Mouse (Mus musculus) hindbrain, embryonic 12.5 days (tissue): ENCODE results near the gene Slc13a3. TPM values are rescaled to one million over a fixed set of nuclear protein-coding genes. Genes with fewer than 3 reads are reported as not detected.

Source experiments
- ATAC-seq: fragments of 200-750 bp; cut with Nextera tagmentation; 2 replicates; pipeline ENCODE4 v1.8.0; 2017; ENCODE audit warnings: moderate TSS enrichment; ENCODE audit not compliant: low FRiP score
- H3K27ac ChIP-seq: fragments of 300-500 bp; sonication (generic); 2 replicates; pipeline ENCODE4 v1.5.1; 2016; ENCODE audit warnings: mild to moderate bottlenecking
- H3K27me3 ChIP-seq: fragments of 300-500 bp; sonication (generic); 2 replicates; pipeline ENCODE4 v1.6.1; 2016; ENCODE audit warnings: mild to moderate bottlenecking
- H3K36me3 ChIP-seq: fragments of 300-500 bp; sonication (generic); 2 replicates; pipeline ENCODE4 v1.6.1; 2016; ENCODE audit warnings: mild to moderate bottlenecking
- H3K4me1 ChIP-seq: fragments of 300-500 bp; sonication (generic); 2 replicates; pipeline ENCODE4 v1.6.1; 2016
- H3K4me2 ChIP-seq: fragments of 300-500 bp; sonication (generic); replicated peaks from 2 replicates; pipeline ENCODE4 v1.6.1; 2016; ENCODE audit warnings: mild to moderate bottlenecking
- H3K4me3 ChIP-seq: fragments of 300-500 bp; sonication (generic); 2 replicates; pipeline ENCODE4 v1.5.1; 2016; ENCODE audit warnings: mild to moderate bottlenecking
- H3K9ac ChIP-seq: fragments of 300-500 bp; sonication (generic); 2 replicates; pipeline ENCODE4 v1.6.1; 2016; ENCODE audit warnings: mild to moderate bottlenecking, moderate library complexity
- H3K9me3 ChIP-seq: fragments of 300-500 bp; sonication (generic); replicated peaks from 2 replicates; pipeline ENCODE4 v1.6.1; 2016; ENCODE audit warnings: mild to moderate bottlenecking
- WGBS: fragments of 180-500 bp; shearing (Covaris S2); methylation state at CpG from one replicate; pipeline ENCODE4 v1.1.7; 2016; 5-methylcytosine and 5-hydroxymethylcytosine counted together
- polyA plus RNA-seq: library from polyadenylated mRNA; unstranded; fragments of >200 nt; fragmentation: Nextera tagmentation; extraction: Ambion mirVana; gene quantifications from 2 replicates; pipeline ENCODE4 v1.2.1, GENCODE M21; 2016

The Slc13a3 gene
- polyA plus RNA-seq, 1 experiment from 2014 or later: 1.2 TPM

DNA sequence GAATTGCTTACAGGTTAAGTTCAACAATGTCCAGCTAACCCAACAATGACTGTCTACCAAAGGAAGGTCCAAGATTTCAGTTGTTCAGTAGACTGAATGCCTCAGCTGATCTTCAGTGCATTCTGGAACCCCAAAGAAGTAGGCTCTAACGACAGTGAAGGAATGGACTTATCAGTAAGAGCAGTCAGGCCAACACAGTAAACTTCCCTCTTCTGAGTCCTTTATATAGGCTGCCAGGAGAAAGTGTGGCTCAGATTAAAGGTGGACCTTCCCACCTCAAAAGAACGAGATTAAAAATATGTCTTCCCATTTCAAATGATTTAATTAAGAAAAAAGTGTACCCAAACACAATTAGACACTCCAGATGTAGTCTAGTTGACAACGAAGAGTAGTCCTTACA, 102.7 kb downstream of the Slc13a3 start:
- no peak overlapping the region for H3K27ac ChIP-seq
- H3K9ac ChIP-seq: no peak overlapping the region
- no peak overlapping the region for H3K4me2 ChIP-seq
- H3K9me3 ChIP-seq: no peaks in the 10 kb centered on the region; the same call in 1 of the 2 replicates
- H3K4me1 ChIP-seq: peaks cover 22% of the 10 kb centered on the region
- WGBS: 73% methylated on average over 3 of the region's 3 CpGs
- H3K4me3 ChIP-seq: no peak overlapping the region
- H3K27me3 ChIP-seq: no peaks in the 10 kb centered on the region
- no peak for ATAC-seq
- peaks cover 12% of the 10 kb centered on the region for H3K36me3 ChIP-seq

DNA sequence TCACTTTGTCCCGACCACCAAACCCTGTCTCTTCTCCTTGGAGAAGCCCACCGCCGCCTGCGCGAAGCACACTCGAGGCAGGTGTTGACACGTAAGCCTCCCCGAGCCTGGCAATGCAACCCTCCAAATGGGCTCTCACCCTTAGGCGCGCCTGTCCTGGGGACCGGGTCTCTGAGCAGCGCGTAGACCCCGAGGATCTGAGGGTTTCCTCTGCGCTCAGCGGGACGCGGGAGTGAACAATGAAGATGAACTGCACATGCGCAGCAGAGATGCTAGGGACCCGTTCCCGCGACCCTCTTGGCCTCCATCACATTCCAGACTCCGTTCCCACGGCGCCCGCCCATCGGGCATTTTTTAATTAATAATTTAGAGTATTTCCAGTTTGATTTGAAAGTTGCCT, 104.5 kb downstream of the Slc13a3 start, which contains the start of gene Zfp663:
Gene Zfp663, minus strand, starts transcription at position 234 of the 400 bp plus-strand sequence.
- Histone ChIP-seq H3K27me3 (0 out of 2 replicates have a peak, but pooled peaks cover 2% of the 10 kb centered on the region), H3K9me3 (no peaks in the 10 kb centered on the region), H3K4me3 (peak within 1 kb of the TSS; percentile 50), H3K36me3 (no peaks in the 10 kb centered on the region), H3K9ac (peak within 1 kb of the TSS; percentile 81), H3K4me2 (peak within 1 kb of the TSS; percentile 76), H3K4me1 (peaks cover 31% of the 10 kb centered on the region), H3K27ac (peak within 1 kb of the TSS; percentile 87)
- under 1% methylated on average over 27 of the region's 27 CpGs for WGBS
- ATAC-seq: peak; percentile 75

- peak overlapping the region; percentile 81 for H3K9ac ChIP-seq
- peak overlapping the region; percentile 87 for H3K27ac ChIP-seq
- WGBS: under 1% methylated on average over 13 of the region's 13 CpGs
- peak overlapping the region; percentile 50 for H3K4me3 ChIP-seq
- ATAC-seq: peak; percentile 31; the same call in 1 of the 2 replicates
- peak overlapping the region; percentile 76 for H3K4me2 ChIP-seq
- 0 out of 2 replicates have a peak, but pooled peaks cover 3% of the 10 kb centered on the region for H3K9me3 ChIP-seq
- H3K4me1 ChIP-seq: peaks cover 31% of the 10 kb centered on the region
- no peaks in the 10 kb centered on the region for H3K36me3 ChIP-seq
- H3K27me3 ChIP-seq: 0 out of 2 replicates have a peak, but pooled peaks cover 4% of the 10 kb centered on the region
These were observed 105.1 kb downstream of the Slc13a3 start for GRCm38 (mm10) chr2:165367868-165368439.

- ATAC-seq: no peak
- WGBS: 13% methylated on average over 5 of the region's 8 CpGs
- Histone ChIP-seq H3K9ac (no peak overlapping the region), H3K4me3 (peak overlapping the region; percentile 50; the same call in 1 of the 2 replicates), H3K4me2 (peak overlapping the region; percentile 76), H3K27ac (no peak overlapping the region), H3K4me1 (peaks cover 31% of the 10 kb centered on the region), H3K27me3 (0 out of 2 replicates have a peak, but pooled peaks cover 4% of the 10 kb centered on the region), H3K9me3 (0 out of 2 replicates have a peak, but pooled peaks cover 3% of the 10 kb centered on the region), H3K36me3 (no peaks in the 10 kb centered on the region)
These were observed 105.9 kb downstream of the Slc13a3 start for GRCm38 (mm10) chr2:165367047-165367520.

GRCm38 (mm10) chr2:165364334-165365091, 108.5 kb downstream of the Slc13a3 start:
- H3K9ac ChIP-seq: 0 out of 2 replicates have a peak overlapping the region, but pooled peaks have one; percentile 33
- WGBS: 13% methylated on average over 21 of the region's 21 CpGs
- H3K4me1 ChIP-seq: peaks cover 31% of the 10 kb centered on the region
- no peaks in the 10 kb centered on the region for H3K36me3 ChIP-seq
- 0 out of 2 replicates have a peak, but pooled peaks cover 3% of the 10 kb centered on the region for H3K9me3 ChIP-seq
- H3K4me2 ChIP-seq: peak overlapping the region; percentile 13; the same call in 1 of the 2 replicates
- H3K27me3 ChIP-seq: 0 out of 2 replicates have a peak, but pooled peaks cover 6% of the 10 kb centered on the region
- no peak overlapping the region for H3K4me3 ChIP-seq
- no peak for ATAC-seq
- H3K27ac ChIP-seq: no peak overlapping the region

DNA sequence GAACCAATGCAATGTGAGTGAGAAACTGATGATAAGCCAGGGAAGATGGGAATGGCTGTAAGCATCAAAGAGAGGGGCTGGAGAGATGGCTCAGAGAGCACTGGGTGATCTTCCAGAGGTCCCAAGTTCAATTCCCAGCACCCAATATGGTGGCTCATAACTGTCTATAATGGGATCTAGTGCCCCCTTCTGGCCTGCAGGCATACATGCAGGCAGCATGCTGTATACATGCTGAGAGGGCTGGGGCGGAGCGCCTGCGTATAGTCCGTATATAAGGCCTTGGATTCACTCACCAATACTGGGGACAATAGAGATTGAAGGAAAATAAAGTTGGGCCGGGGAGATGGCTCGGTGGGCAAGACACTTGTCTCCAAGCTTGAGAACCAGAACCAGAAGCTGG, 109.7 kb downstream of the Slc13a3 start:
- H3K27me3 ChIP-seq: 0 out of 2 replicates have a peak, but pooled peaks cover 6% of the 10 kb centered on the region
- ATAC-seq: no peak
- H3K36me3 ChIP-seq: no peaks in the 10 kb centered on the region
- H3K9me3 ChIP-seq: 0 out of 2 replicates have a peak, but pooled peaks cover 3% of the 10 kb centered on the region
- H3K4me2 ChIP-seq: no peak overlapping the region
- 84% methylated on average over 6 of the region's 6 CpGs for WGBS
- no peak overlapping the region for H3K9ac ChIP-seq
- peaks cover 25% of the 10 kb centered on the region for H3K4me1 ChIP-seq
- H3K27ac ChIP-seq: no peak overlapping the region
- H3K4me3 ChIP-seq: no peak overlapping the region

GRCm38 (mm10) chr2:165360861-165361260, 112.2 kb downstream of the Slc13a3 start:
- H3K4me2 ChIP-seq: no peak overlapping the region
- no peak overlapping the region for H3K27ac ChIP-seq
- peaks cover 8% of the 10 kb centered on the region; the same call in 1 of the 2 replicates for H3K4me1 ChIP-seq
- 0 out of 2 replicates have a peak, but pooled peaks cover 6% of the 10 kb centered on the region for H3K27me3 ChIP-seq
- H3K36me3 ChIP-seq: 0 out of 2 replicates have a peak, but pooled peaks cover under 1% of the 10 kb centered on the region
- 0 out of 2 replicates have a peak, but pooled peaks have one; percentile 43 for ATAC-seq
- no peak overlapping the region for H3K4me3 ChIP-seq
- H3K9me3 ChIP-seq: 0 out of 2 replicates have a peak, but pooled peaks cover 3% of the 10 kb centered on the region
- H3K9ac ChIP-seq: no peak overlapping the region
- 0% methylated on average over 1 of the region's 1 CpGs for WGBS

Other genes with a start within 250 kb of the Slc13a3 start
- 12.3 and 13.5 TPM in 2 replicates for gene Cdh22, start 238.4 kb downstream of the Slc13a3 start, polyA plus RNA-seq
- 57.1 and 57.9 TPM in 2 replicates for gene Slc35c2, start 185.4 kb downstream of the Slc13a3 start, polyA plus RNA-seq
- gene Elmo2, start 146.8 kb downstream of the Slc13a3 start, polyA plus RNA-seq: 88.8 TPM in 2 replicates
- gene Zfp663, start 104.5 kb downstream of the Slc13a3 start, polyA plus RNA-seq: 5.5 and 6.6 TPM in 2 replicates
- gene Zfp334, start 85.0 kb downstream of the Slc13a3 start, polyA plus RNA-seq: 20.0 and 21.1 TPM in 2 replicates
- gene Ocstamp, start 72.8 kb downstream of the Slc13a3 start, polyA plus RNA-seq: 0.05 TPM in 1 of 2 replicates, not detected in the other
- gene Trp53rka, start 20.1 kb upstream of the Slc13a3 start, polyA plus RNA-seq: 51.3 and 52.3 TPM in 2 replicates
- gene Slc2a10, start 30.6 kb upstream of the Slc13a3 start, polyA plus RNA-seq: 6.9 and 7.1 TPM in 2 replicates
- gene Eya2, start 121.8 kb upstream of the Slc13a3 start, polyA plus RNA-seq: 15.2 and 20.2 TPM in 2 replicates